Mouse (Mus musculus): ENCODE measurements around the gene Abcg2. TPM values are rescaled to one million over a fixed set of nuclear protein-coding genes. Genes with fewer than 3 reads are reported as not detected.

Abcg2 gene
- 21.5 TPM for polyA plus RNA-seq (2014; fragmentation: Illumina TruSeq; extraction: RNeasy Lipid Tissue Mini Kit (QIAGEN cat#74804); ENCODE audit: low read depth, low replicate concordance)

DNA sequence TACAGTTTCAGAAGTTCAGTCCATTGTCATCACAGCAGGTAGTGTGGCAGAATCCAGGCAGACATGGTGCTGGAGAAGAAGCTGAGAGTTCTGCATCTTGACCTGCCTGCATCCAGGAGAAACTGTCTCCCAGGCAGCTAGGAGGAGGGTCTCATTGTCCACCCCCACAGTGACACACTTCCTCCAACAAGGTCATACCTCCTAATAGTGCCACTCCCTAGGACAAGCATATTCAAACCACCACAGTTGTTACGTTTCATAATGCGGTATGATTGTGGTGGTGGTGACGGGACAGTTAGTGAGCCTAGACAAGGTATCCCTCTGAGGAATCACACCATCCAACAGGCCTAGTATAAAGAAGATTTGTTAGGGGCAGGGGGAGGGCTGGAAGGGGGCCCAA is at the start of gene Abcg2:
TSS of gene Abcg2 (plus strand) at position 301 of the 400 bp plus-strand sequence.

Other genes starting within 250 kb of the Abcg2 start
- gene Vmn1r30, start 141.1 kb upstream of the Abcg2 start, polyA plus RNA-seq (2014; fragmentation: Illumina TruSeq; extraction: RNeasy Lipid Tissue Mini Kit (QIAGEN cat#74804); ENCODE audit: low read depth, low replicate concordance): not detected
- gene Vmn1r31, start 109.2 kb upstream of the Abcg2 start, polyA plus RNA-seq (2014; fragmentation: Illumina TruSeq; extraction: RNeasy Lipid Tissue Mini Kit (QIAGEN cat#74804); ENCODE audit: low read depth, low replicate concordance): not detected
- 18.7 TPM for gene Herc3, start 246.9 kb downstream of the Abcg2 start, polyA plus RNA-seq (2014; fragmentation: Illumina TruSeq; extraction: RNeasy Lipid Tissue Mini Kit (QIAGEN cat#74804); ENCODE audit: low read depth, low replicate concordance)

All from adipose tissue, adult 10 weeks (tissue).